Mouse (Mus musculus): ENCODE data around the gene Grin3b. TPM values are rescaled to one million over a fixed set of nuclear protein-coding genes. Genes with fewer than 3 reads are reported as not detected.

Gene Grin3b
- polyA plus RNA-seq, 1 experiment from 2014 or later: 0.30 TPM

DNA sequence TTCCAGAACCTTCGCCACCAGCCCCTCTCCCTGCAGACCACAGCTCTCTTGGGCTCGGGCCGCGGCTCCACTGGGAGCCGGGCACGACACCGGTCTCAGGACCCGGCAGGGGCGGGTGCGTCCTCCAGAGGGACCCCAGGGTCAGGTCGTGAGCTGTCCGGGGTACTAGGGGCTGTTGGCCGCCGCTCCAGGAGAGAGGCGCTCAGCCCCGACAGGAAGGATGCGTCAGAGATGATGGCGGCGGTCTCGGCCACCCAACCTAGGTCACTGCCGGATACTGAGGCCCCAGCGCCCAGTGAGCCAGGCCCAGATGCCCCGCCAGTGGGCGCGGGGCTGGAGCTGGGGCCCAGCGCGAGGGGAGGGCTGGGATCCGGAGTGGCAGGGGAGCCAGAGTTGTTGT, 6.8 kb downstream of the Grin3b start:
- DNase-seq (ENCODE audit: low spot score): no peak
- Histone ChIP-seq H3K36me3 (peaks cover 58% of the 10 kb centered on the region), H3K4me3 (no peak overlapping the region), H3K9me3 (no peaks in the 10 kb centered on the region; the same call in 1 of the 2 replicates), H3K27ac (no peak overlapping the region), H3K27me3 (ENCODE audit: insufficient read depth, poor library complexity, severe bottlenecking) (peaks cover 21% of the 10 kb centered on the region), H3K4me1 (peaks cover 38% of the 10 kb centered on the region)
- WGBS: 80% methylated on average over 28 of the region's 28 CpGs

DNA sequence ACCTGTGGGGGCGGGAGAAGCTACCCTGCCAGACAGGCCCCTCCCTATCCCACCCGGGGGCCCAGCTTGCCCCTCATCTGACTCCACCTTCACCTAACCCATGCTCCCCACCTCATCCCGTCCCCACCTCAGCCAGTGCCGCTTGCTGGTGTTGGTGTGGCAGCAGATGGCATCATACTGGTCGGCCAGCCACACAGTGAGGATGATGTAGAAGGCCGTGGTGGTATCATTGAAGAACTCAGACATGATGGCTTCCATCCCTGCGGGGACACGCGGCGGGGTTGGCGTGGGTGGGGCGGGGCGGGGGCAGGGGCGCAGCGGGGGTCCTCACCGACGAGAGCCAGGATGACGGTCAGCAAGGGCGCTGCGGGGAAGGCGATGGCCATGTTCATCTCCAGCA, 7.5 kb downstream of the Grin3b start:
- H3K4me3 ChIP-seq: no peak overlapping the region; the same call in 1 of the 2 replicates
- peaks cover 14% of the 10 kb centered on the region for H3K27me3 ChIP-seq (ENCODE audit: insufficient read depth, poor library complexity, severe bottlenecking)
- H3K27ac ChIP-seq: no peak overlapping the region
- H3K9me3 ChIP-seq: no peaks in the 10 kb centered on the region; the same call in 1 of the 2 replicates
- H3K4me1 ChIP-seq: peaks cover 41% of the 10 kb centered on the region
- 93% methylated on average over 21 of the region's 21 CpGs for WGBS
- peaks cover 62% of the 10 kb centered on the region for H3K36me3 ChIP-seq
- DNase-seq (ENCODE audit: low spot score): no peak

DNA sequence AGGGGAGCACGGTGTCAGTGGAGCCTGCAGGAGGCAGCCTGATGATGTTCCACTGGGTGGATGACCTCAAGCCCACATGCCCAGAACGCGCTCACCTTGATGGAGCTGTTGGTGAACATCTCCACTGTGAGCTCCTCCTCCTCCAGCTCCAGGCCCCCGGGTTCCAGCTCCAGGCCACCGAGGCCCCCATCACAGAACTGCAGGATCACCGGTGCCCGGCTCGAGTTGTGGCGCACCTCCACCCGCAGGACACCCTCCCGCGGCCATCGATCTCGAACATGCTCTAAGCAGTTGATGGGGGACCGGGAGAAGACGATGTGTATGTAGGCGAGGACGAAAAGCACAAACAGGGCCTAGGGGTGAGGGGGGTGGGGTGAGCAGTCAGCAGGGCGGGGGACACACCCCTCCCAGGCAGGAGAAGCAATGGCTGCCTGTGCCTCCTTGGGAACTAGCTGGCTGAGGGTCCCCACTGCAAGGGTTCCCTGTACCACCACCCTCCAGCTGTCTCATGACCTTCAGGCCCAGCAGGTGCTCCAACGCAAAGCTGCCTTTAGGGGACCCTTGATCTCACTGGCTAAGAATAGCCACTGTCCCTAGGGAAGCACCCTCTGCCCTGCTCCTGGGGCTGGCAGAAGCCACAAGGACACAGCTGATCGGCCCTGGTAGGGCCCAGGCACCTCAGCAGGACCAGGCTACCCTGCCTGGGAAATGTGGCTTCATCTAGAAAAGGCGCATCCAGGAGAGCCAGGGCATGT, 9.1 kb downstream of the Grin3b start:
- no peak for DNase-seq (ENCODE audit: low spot score)
- peak overlapping the region; percentile 65; the same call in 1 of the 2 replicates for H3K27ac ChIP-seq
- H3K27me3 ChIP-seq (ENCODE audit: insufficient read depth, poor library complexity, severe bottlenecking): no peaks in the 10 kb centered on the region
- peak overlapping the region; percentile 16; the same call in 1 of the 2 replicates for H3K4me3 ChIP-seq
- no peaks in the 10 kb centered on the region; the same call in 1 of the 2 replicates for H3K9me3 ChIP-seq
- peaks cover 56% of the 10 kb centered on the region for H3K36me3 ChIP-seq
- peaks cover 49% of the 10 kb centered on the region for H3K4me1 ChIP-seq
- WGBS: 91% methylated on average over 22 of the region's 22 CpGs

DNA sequence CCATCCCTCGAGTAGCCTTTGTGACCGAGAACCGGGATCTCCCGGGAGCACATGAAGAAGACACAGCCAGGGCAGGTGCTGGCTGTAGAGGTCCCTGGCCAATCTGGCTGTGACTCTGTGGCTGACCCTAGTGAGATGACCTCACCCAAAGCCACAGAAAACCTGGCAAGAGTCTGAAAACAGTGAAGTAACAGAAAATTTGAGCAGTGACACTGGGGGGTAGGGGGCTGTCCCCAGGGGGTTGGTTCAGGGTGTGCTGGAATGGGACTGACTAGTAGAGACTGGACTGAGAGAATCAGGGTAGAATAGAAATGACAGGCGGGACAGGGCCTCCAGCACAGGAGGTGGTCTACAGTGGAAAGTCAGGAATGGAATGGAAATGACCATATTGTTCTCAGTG, 12.7 kb downstream of the Grin3b start:
- Histone ChIP-seq H3K9me3 (no peaks in the 10 kb centered on the region; the same call in 1 of the 2 replicates), H3K27ac (peak overlapping the region; percentile 98), H3K27me3 (ENCODE audit: insufficient read depth, poor library complexity, severe bottlenecking) (no peaks in the 10 kb centered on the region), H3K4me3 (peak overlapping the region; percentile 86), H3K36me3 (peaks cover 21% of the 10 kb centered on the region), H3K4me1 (peaks cover 73% of the 10 kb centered on the region)
- DNase-seq (ENCODE audit: low spot score): no peak
- WGBS: 79% methylated on average over 5 of the region's 5 CpGs

- peak overlapping the region; percentile 98 for H3K27ac ChIP-seq
- H3K4me3 ChIP-seq: peak overlapping the region; percentile 86
- whole genome bisulfite sequencing: 1% methylated on average over 21 of the region's 21 CpGs
- no peaks in the 10 kb centered on the region for H3K9me3 ChIP-seq
- H3K27me3 ChIP-seq (ENCODE audit: insufficient read depth, poor library complexity, severe bottlenecking): no peaks in the 10 kb centered on the region
- DNase-seq (ENCODE audit: low spot score): peak; percentile 88
- H3K36me3 ChIP-seq: peaks cover 16% of the 10 kb centered on the region
- H3K4me1 ChIP-seq: peaks cover 77% of the 10 kb centered on the region
These were observed 13.2 kb downstream of the Grin3b start for GRCm38 (mm10) chr10:79983670-79984069.

DNA sequence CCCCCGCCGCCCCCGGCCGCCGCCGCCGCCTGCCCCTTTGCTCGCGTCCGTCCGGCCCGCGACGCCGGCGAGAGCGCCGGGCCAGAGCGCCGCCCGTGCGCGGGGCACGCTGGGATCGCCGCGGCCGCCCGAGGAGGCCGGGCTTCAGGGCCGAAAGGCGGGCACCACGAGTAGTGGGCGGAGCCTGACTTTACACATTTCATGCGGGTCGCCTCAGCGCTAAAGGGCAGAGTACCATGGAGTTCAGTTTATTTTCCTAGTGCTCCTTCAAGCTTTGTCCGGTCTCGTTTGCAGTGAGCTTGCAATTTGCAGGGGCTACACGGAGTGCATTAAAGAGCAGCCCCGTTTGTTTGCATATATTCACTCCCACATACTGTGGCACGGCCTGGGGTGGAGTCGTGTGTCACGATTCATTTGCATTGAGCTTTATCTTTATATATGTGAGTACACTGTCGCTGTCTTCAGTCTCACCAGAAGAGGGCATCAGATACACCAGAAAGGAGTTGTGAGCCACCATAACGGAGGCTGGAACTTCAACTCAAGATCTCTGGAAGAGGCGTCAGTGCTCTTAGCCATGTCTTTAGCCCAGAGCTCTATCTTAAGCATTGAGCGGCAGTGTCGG, 13.8 kb downstream of the Grin3b start, which contains the start of gene Tmem259:
TSS of gene Tmem259 (minus strand) at position 136 of the 622 bp plus-strand sequence.
- H3K27me3 ChIP-seq (ENCODE audit: insufficient read depth, poor library complexity, severe bottlenecking): no peaks in the 10 kb centered on the region
- peak within 1 kb of the TSS; percentile 98 for H3K27ac ChIP-seq
- peaks cover 80% of the 10 kb centered on the region for H3K4me1 ChIP-seq
- H3K9me3 ChIP-seq: no peaks in the 10 kb centered on the region
- DNase-seq (ENCODE audit: low spot score): peak; percentile 90
- H3K36me3 ChIP-seq: peaks cover 10% of the 10 kb centered on the region
- peak within 1 kb of the TSS; percentile 86 for H3K4me3 ChIP-seq
- WGBS: under 1% methylated on average over 46 of the region's 49 CpGs

GRCm38 (mm10) chr10:79984871-79985270, 14.4 kb downstream of the Grin3b start:
- Histone ChIP-seq H3K4me1 (peaks cover 80% of the 10 kb centered on the region), H3K27me3 (ENCODE audit: insufficient read depth, poor library complexity, severe bottlenecking) (no peaks in the 10 kb centered on the region), H3K9me3 (no peaks in the 10 kb centered on the region), H3K36me3 (peaks cover 4% of the 10 kb centered on the region; the same call in 1 of the 2 replicates), H3K27ac (peak overlapping the region; percentile 98), H3K4me3 (peak overlapping the region; percentile 86)
- DNase-seq (ENCODE audit: low spot score): peak; percentile 99
- WGBS: under 1% methylated on average over 22 of the region's 22 CpGs

DNA sequence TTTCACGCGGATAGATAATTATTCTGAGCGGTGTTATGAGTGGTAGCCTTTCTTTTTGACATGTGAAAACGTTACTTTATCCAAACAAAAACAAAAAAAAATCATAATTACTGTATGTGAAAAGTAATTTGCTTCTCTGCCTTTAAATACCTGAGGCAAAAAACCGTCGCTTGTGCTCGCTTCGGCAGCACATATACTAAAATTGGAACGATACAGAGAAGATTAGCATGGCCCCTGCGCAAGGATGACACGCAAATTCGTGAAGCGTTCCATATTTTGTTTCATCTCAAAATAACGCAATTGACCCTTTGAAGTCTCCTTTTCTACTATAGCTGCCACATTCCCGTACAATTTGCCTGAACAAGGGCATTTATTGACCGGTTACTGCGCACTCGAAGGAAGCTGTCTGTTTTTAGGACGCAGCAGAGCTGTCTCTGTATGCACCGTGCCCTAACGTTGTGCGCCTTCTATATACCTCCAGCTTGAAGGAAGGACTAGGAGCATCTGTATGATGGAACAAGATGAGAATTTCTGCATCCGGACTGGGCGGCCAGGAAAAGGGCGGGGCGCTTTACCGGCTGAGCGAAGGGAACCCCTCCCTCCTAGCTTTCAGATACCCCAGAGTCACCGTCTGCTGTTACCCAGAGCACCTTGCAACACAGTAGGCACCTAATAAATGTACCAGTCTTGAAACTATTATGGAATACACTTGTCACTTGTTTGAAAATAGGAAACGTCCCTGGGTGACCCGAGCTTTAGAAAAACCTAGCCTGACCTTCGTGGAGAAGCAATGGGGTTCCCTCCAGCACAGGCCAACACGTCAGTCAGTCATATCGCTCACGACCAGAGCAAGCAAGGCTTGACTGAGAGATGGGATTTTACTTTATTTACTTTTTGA, 15.1 kb downstream of the Grin3b start:
- Histone ChIP-seq H3K27me3 (ENCODE audit: insufficient read depth, poor library complexity, severe bottlenecking) (no peaks in the 10 kb centered on the region), H3K27ac (peak overlapping the region; percentile 98), H3K4me3 (peak overlapping the region; percentile 86), H3K36me3 (peaks cover 8% of the 10 kb centered on the region; the same call in 1 of the 2 replicates), H3K9me3 (no peaks in the 10 kb centered on the region), H3K4me1 (peaks cover 81% of the 10 kb centered on the region)
- WGBS: 5% methylated on average over 35 of the region's 35 CpGs
- peak; percentile 90 for DNase-seq (ENCODE audit: low spot score)

DNA sequence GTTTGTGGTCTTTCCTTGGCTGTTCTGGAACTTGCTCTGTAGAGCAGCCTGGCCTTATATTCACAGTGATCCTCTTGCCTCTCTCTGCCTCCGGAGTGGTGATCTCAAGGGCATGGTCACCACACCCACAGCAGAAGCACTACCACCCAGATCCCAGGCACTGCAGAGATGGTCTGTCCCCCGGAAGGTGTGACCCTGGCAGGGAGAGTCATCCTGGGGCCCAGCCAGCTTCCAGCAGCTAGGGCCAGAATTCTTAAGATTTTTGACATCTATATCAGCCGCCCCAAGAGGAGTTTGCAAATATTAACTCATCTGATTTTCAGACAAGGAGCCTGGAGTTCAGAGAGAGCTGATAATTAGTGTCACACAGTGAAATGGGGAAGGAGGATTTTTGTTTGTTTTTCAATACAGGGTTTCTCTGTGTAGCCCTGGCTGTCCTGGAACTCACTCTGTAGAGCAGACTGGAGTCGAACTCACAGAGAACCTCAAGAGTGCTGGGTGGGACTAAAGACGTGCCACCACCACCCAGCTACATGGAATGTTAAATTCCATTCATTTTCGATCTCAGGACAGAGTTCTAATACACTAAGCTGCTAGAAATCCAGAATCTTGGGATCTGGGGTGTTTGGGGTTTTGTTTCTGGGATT, 15.8 kb downstream of the Grin3b start:
- no peak for DNase-seq (ENCODE audit: low spot score)
- 24% methylated on average over 6 of the region's 6 CpGs for WGBS
- Histone ChIP-seq H3K36me3 (peaks cover 16% of the 10 kb centered on the region), H3K27me3 (ENCODE audit: insufficient read depth, poor library complexity, severe bottlenecking) (no peaks in the 10 kb centered on the region), H3K4me3 (peak overlapping the region; percentile 86), H3K9me3 (no peaks in the 10 kb centered on the region), H3K4me1 (peaks cover 82% of the 10 kb centered on the region), H3K27ac (peak overlapping the region; percentile 98)

- Histone ChIP-seq H3K4me1 (peaks cover 76% of the 10 kb centered on the region), H3K36me3 (peaks cover 22% of the 10 kb centered on the region), H3K4me3 (peak overlapping the region; percentile 86), H3K27me3 (ENCODE audit: insufficient read depth, poor library complexity, severe bottlenecking) (no peaks in the 10 kb centered on the region), H3K9me3 (0 out of 2 replicates have a peak, but pooled peaks cover 3% of the 10 kb centered on the region), H3K27ac (peak overlapping the region; percentile 98)
- WGBS: 4% methylated on average over 11 of the region's 11 CpGs
- peak; percentile 93 for DNase-seq (ENCODE audit: low spot score)
These were observed 16.4 kb downstream of the Grin3b start for GRCm38 (mm10) chr10:79986963-79987362.

- H3K27me3 ChIP-seq (ENCODE audit: insufficient read depth, poor library complexity, severe bottlenecking): no peaks in the 10 kb centered on the region
- 0 out of 2 replicates have a peak, but pooled peaks cover 3% of the 10 kb centered on the region for H3K9me3 ChIP-seq
- H3K4me1 ChIP-seq: peaks cover 68% of the 10 kb centered on the region
- H3K27ac ChIP-seq: peak overlapping the region; percentile 98
- 7% methylated on average over 27 of the region's 27 CpGs for WGBS
- peak overlapping the region; percentile 86 for H3K4me3 ChIP-seq
- H3K36me3 ChIP-seq: peaks cover 28% of the 10 kb centered on the region
- DNase-seq (ENCODE audit: low spot score): no peak
These were observed 17.4 kb downstream of the Grin3b start for GRCm38 (mm10) chr10:79987771-79988505.

Measured in heart, embryonic 10.5 days (tissue).